Mouse (Mus musculus): Measurements from ENCODE around the gene Abcb10.

DNA sequence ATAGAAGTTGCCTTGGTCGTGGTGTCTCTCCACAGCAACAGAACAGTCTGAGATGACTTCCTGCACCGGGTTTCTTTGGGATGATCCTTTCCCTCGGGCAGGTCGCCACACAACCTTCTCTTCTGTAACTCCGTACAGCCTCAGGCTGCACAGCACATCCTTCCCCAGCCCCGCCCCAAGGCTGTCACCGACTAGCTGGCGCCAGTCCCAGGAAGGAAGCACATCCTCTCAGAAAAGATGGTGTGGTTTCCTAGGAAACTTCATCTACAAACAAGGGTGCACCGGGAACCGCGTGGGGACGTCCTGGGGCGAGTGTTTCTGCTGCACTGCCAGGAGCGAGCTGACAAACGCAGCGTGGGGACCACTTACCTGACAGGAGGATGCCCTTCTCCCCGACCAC, 24.8 kb downstream of the Abcb10 start:
- TF ChIP-seq CTCF (IDR thresholded peaks at IDR 0.05; ENCODE audit: borderline replicate concordance, insufficient read depth, low read depth, low read length) (no peak), POLR2A (IDR thresholded peaks at IDR 0.05; ENCODE audit: borderline replicate concordance, insufficient read depth, low read length) (no peak)

Measured in cerebellum, adult 2 months (tissue).